Mouse (Mus musculus) intestine, embryonic 16.5 days (tissue): ENCODE measurements around the gene Taldo1. TPM values are rescaled to one million over a fixed set of nuclear protein-coding genes. Genes with fewer than 3 reads are reported as not detected.

Experiments
- ATAC-seq: fragments of 200-750 bp; cut with Nextera tagmentation; 2 replicates; pipeline ENCODE4 v1.8.0; 2017; ENCODE audit warnings: moderate TSS enrichment, moderate library complexity
- H3K27ac ChIP-seq: fragments of 300-500 bp; sonication (generic); 2 replicates; pipeline ENCODE4 v1.5.1; 2014; ENCODE audit warnings: mild to moderate bottlenecking, low read length
- H3K27me3 ChIP-seq: fragments of 300-500 bp; sonication (generic); replicated peaks from 2 replicates; pipeline ENCODE4 v1.6.1; 2014; ENCODE audit warnings: low read length, control low read depth, mixed read lengths; ENCODE audit not compliant: control insufficient read depth, insufficient read depth
- H3K36me3 ChIP-seq: fragments of 300-500 bp; sonication (generic); 2 replicates; pipeline ENCODE4 v1.6.1; 2014; ENCODE audit warnings: low read length, control low read depth; ENCODE audit not compliant: control insufficient read depth, insufficient read depth
- H3K4me1 ChIP-seq: fragments of 300-500 bp; sonication (generic); 2 replicates; pipeline ENCODE4 v1.6.1; 2014; ENCODE audit warnings: low read length, control low read depth, mixed read lengths; ENCODE audit not compliant: control insufficient read depth, insufficient read depth
- H3K4me2 ChIP-seq: fragments of 300-500 bp; sonication (generic); 2 replicates; pipeline ENCODE4 v1.6.1; 2014; ENCODE audit warnings: low read depth, low read length, control low read depth
- H3K4me3 ChIP-seq: fragments of 300-500 bp; sonication (generic); 2 replicates; pipeline ENCODE4 v1.5.1; 2014; ENCODE audit warnings: mild to moderate bottlenecking, low read length
- H3K9ac ChIP-seq: fragments of 300-500 bp; sonication (generic); 2 replicates; pipeline ENCODE4 v1.6.1; 2014; ENCODE audit warnings: low read depth, low read length
- H3K9me3 ChIP-seq: fragments of 300-500 bp; sonication (generic); 2 replicates; pipeline ENCODE4 v1.6.1; 2016; ENCODE audit warnings: low read length, control low read depth; ENCODE audit not compliant: control insufficient read depth
- WGBS: fragments of 180-500 bp; shearing (Covaris S2); extraction: QIAGEN DNeasy Blood & Tissue Kit; methylation state at CpG from one replicate; pipeline ENCODE4 v1.1.7; 2014; 5-methylcytosine and 5-hydroxymethylcytosine counted together
- polyA plus RNA-seq: library from polyadenylated mRNA; unstranded; fragments of >200 nt; fragmentation: Nextera tagmentation; extraction: Ambion mirVana; gene quantifications from 2 replicates; pipeline ENCODE4 v1.2.1, GENCODE M21; 2015

The Taldo1 gene
- polyA plus RNA-seq, 1 experiment from 2014 or later, result 567 TPM

DNA sequence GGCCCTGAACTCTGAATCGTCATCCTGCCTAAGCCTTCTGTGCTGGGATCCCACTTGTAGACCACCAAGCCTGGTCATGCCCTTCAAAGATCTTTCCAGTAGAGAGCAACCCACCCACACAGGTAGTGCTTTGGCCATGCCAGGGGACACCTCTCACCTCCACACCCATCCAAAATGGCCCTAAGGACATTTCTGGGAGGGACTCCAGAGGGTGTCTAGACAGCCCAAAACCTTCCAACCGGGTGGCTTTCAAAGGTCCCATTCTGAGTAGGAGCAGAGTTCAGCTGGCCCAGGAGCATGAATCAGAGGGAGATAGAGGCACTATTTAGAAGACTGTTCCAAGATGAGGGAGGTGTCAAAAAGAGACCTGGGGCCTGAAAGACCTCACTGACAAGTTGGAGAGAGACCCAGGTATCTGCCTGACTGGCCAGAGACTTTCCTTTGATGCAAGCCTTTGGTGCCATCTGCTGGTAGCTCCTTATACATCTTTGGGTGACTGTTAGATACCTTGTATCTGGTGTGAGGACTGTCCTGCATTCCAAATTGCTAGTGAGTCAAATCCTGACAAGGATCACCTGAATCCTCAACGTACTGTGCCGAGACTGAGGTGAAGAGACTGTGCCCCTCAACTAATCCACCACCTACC, 28.8 kb upstream of the Taldo1 start:
- H3K9ac ChIP-seq, result no peak overlapping the region
- H3K4me1 ChIP-seq, result peaks cover 9% of the 10 kb centered on the region; the same call in 1 of the 2 replicates
- H3K27ac ChIP-seq, result no peak overlapping the region
- H3K9me3 ChIP-seq, result no peaks in the 10 kb centered on the region
- no peaks in the 10 kb centered on the region for H3K27me3 ChIP-seq
- no peak overlapping the region for H3K4me2 ChIP-seq
- ATAC-seq, result peak; percentile 72
- H3K36me3 ChIP-seq, result no peaks in the 10 kb centered on the region
- 60% methylated on average over 4 of the region's 4 CpGs for WGBS
- H3K4me3 ChIP-seq, result no peak overlapping the region

DNA sequence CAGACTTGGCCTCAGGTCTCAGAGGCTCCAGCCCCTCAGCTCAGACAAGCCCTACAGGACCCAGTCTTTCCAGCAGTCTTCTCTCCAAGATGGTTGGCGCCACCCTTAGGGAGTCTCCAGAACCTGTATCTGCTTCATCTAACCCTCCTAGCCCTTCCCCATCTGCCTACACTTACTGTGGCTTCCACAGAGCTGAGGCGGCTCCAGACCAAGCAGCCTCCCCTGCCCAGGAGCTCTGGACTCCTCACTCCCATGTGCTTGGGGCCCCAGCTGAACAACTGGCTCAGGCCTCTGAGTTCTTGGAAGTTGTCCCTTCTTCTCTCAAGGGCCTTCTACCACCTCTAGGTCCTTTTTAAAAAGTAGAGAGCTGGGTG, 28.3 kb upstream of the Taldo1 start:
- 0 out of 2 replicates have a peak, but pooled peaks have one; percentile 1 for ATAC-seq
- Histone ChIP-seq H3K27ac (no peak overlapping the region), H3K36me3 (no peaks in the 10 kb centered on the region), H3K4me1 (peaks cover 9% of the 10 kb centered on the region; the same call in 1 of the 2 replicates), H3K9ac (no peak overlapping the region), H3K9me3 (no peaks in the 10 kb centered on the region), H3K27me3 (no peaks in the 10 kb centered on the region), H3K4me2 (no peak overlapping the region), H3K4me3 (no peak overlapping the region)
- WGBS, result 74% methylated on average over 2 of the region's 2 CpGs

DNA sequence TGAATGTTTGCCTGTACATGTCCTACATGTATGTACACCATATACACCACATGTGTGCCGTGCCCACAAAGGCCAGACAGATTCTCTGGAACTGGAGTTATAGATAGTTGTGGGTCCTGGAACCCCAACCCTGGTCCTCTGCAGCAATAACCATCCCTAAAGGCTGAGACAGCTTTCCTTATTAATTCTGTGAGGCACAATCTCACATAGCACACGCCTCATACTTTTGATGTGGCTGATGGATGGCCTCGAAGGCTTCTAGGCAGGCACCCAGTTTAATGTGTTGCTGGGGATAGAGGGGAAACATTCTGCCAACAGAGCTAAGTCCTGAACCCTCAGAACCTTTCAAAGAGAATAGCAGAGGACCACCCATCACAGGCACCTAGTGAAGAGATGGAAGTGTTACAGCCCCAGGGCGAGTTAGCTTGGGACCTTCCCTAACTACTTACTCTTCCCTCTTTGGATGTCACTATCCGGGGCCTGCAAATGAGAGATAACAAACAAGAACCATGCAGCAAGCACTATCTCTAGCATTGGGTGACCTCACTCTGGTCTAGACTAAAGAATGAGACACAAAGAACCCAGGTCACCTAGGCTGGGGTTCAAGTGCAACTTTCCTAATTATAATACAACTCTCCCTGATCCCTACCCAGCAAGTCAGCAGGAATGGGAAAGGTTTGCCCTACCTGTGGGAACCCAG, 27.5 kb upstream of the Taldo1 start:
- Histone ChIP-seq H3K27ac (no peak overlapping the region), H3K4me3 (no peak overlapping the region), H3K36me3 (no peaks in the 10 kb centered on the region), H3K9ac (no peak overlapping the region), H3K9me3 (no peaks in the 10 kb centered on the region), H3K4me2 (no peak overlapping the region), H3K4me1 (peaks cover 9% of the 10 kb centered on the region; the same call in 1 of the 2 replicates), H3K27me3 (no peaks in the 10 kb centered on the region)
- WGBS, result 79% methylated on average over 5 of the region's 5 CpGs
- 0 out of 2 replicates have a peak, but pooled peaks have one; percentile 26 for ATAC-seq

DNA sequence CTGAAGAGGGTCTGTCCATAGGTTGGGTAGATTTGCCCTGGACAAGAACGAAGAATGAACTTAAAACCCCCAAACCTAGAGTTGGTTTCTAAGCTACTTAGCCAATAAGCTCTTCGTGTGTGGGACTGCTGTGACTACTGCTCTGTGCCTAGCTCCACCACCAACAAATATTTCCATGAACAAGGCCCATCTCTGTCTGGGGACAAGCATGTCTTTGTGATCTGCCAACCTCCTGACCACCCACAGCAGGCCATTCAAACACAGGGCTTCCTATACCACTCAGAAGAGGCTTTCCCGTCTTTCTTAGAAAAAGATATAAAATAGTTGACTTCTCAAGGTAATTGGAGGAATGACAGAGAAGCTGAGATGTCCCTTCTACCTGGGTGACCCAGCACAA, 27.0 kb upstream of the Taldo1 start:
- H3K36me3 ChIP-seq, result no peaks in the 10 kb centered on the region
- no peak overlapping the region for H3K4me3 ChIP-seq
- H3K27me3 ChIP-seq, result no peaks in the 10 kb centered on the region
- 69% methylated on average over 3 of the region's 3 CpGs for WGBS
- no peaks in the 10 kb centered on the region for H3K9me3 ChIP-seq
- no peak overlapping the region for H3K9ac ChIP-seq
- peaks cover 9% of the 10 kb centered on the region; the same call in 1 of the 2 replicates for H3K4me1 ChIP-seq
- no peak overlapping the region for H3K27ac ChIP-seq
- ATAC-seq, result no peak
- no peak overlapping the region for H3K4me2 ChIP-seq

DNA sequence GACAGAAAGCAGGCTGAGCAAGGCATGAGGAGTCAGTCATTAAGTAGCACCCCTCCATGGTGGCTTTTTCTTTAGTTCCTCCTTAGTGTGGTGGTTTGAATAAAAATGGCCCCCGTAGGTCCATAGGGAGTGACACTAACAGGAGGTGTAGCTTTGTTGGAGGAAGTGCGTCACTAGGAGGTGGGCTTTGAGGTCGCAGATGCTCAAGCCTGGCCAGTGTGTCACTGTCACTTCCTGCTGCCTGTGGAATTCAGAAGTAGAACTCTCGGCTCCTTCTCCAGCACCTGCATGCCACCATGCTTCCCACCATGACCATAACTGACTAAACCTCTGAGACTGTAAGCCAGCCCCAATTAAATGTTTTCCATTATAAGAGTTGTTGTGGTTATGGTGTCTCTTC, 24.6 kb upstream of the Taldo1 start:
- 83% methylated on average over 4 of the region's 4 CpGs for WGBS
- Histone ChIP-seq H3K36me3 (no peaks in the 10 kb centered on the region), H3K27ac (no peak overlapping the region), H3K9me3 (no peaks in the 10 kb centered on the region), H3K27me3 (no peaks in the 10 kb centered on the region), H3K9ac (no peak overlapping the region), H3K4me1 (0 out of 2 replicates have a peak, but pooled peaks cover 5% of the 10 kb centered on the region), H3K4me3 (no peak overlapping the region), H3K4me2 (no peak overlapping the region)
- ATAC-seq, result no peak

DNA sequence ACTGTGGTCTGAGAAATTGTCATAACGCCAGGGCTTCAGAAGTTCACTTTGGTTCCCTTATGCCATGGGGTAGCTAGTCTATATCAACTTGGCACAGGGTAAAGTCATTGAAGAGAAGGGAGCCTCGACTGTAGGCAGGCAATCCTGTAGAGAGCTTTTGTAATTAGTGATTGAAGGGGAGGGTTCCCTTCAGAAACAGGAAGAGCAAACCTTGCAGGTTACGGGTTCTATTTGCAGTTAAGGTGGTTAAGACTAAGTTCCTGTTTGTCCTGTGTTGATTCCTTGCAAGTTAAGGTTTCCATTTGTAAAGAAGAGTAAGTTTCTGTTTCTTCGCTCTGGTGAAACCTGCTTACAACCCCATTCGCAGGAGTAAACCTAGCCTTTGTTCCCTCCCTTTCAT, 22.1 kb upstream of the Taldo1 start:
- H3K36me3 ChIP-seq, result no peaks in the 10 kb centered on the region
- no peak overlapping the region for H3K4me2 ChIP-seq
- ATAC-seq, result no peak
- no peak overlapping the region for H3K27ac ChIP-seq
- no peak overlapping the region for H3K4me3 ChIP-seq
- no peaks in the 10 kb centered on the region for H3K27me3 ChIP-seq
- H3K9me3 ChIP-seq, result no peaks in the 10 kb centered on the region
- 0 out of 2 replicates have a peak, but pooled peaks cover 5% of the 10 kb centered on the region for H3K4me1 ChIP-seq
- H3K9ac ChIP-seq, result no peak overlapping the region
- WGBS, result 63% methylated on average over 5 of the region's 5 CpGs

DNA sequence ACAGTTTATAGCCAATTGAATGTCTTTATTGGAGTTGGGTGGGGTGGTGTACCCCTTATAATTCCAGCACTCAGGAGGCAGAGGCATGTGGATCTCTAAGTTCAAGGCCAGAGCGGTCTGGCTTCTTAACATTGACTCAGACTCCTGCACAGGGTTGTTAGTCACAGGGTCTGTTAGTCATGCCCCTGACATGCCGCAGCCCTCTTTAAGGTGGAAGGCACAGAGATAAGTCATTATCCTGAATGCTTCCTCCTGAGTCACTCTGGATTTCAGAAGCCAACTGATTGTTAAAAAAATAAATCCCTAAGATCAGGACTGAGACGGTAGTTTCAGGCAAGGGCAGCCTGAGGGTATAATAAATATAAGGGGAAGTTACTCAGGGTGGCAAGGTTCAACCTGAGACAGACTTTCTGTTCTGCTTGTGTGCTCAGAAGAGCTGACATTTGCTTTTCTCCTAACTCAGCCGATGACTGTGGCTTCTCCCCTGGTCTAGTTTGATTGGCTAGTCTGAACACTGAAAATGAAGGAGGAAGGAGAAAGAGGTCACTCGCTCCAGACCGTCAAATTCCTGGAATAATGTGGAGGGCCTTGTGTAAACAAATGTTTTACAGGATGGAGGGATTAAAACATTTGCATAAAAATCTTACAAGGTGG, 19.9 kb upstream of the Taldo1 start:
- peak; percentile 85 for ATAC-seq
- H3K4me1 ChIP-seq, result 0 out of 2 replicates have a peak, but pooled peaks cover 5% of the 10 kb centered on the region
- H3K36me3 ChIP-seq, result no peaks in the 10 kb centered on the region
- no peaks in the 10 kb centered on the region for H3K9me3 ChIP-seq
- no peak overlapping the region for H3K4me3 ChIP-seq
- WGBS, result 33% methylated on average over 6 of the region's 6 CpGs
- no peaks in the 10 kb centered on the region for H3K27me3 ChIP-seq
- H3K9ac ChIP-seq, result 0 out of 2 replicates have a peak overlapping the region, but pooled peaks have one; percentile 10
- no peak overlapping the region for H3K4me2 ChIP-seq
- peak overlapping the region; percentile 75 for H3K27ac ChIP-seq

DNA sequence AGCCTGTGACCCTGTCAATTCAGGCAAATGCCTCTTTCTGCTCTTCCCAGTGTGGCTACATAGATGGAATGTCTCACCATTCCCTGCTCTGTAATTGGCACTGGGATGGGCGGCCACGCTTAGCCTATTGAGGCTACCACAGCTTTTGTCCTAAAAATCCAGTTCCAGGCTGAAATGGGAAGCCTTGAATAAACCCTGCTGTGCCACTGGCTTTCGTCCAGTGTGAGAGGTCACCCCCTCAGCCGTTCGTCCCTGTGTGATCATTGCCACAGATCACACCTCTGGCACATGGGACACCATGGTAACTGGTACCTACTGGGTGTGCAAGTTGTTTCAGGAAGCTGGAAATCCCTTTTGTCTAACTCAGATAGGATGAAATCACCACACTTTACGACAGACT, 18.4 kb upstream of the Taldo1 start:
- 68% methylated on average over 6 of the region's 6 CpGs for WGBS
- H3K36me3 ChIP-seq, result no peaks in the 10 kb centered on the region
- no peaks in the 10 kb centered on the region for H3K27me3 ChIP-seq
- 0 out of 2 replicates have a peak overlapping the region, but pooled peaks have one; percentile 5 for H3K27ac ChIP-seq
- no peak overlapping the region for H3K4me2 ChIP-seq
- no peak overlapping the region for H3K9ac ChIP-seq
- ATAC-seq, result no peak
- H3K9me3 ChIP-seq, result no peaks in the 10 kb centered on the region
- no peak overlapping the region for H3K4me3 ChIP-seq
- H3K4me1 ChIP-seq, result 0 out of 2 replicates have a peak, but pooled peaks cover 5% of the 10 kb centered on the region

DNA sequence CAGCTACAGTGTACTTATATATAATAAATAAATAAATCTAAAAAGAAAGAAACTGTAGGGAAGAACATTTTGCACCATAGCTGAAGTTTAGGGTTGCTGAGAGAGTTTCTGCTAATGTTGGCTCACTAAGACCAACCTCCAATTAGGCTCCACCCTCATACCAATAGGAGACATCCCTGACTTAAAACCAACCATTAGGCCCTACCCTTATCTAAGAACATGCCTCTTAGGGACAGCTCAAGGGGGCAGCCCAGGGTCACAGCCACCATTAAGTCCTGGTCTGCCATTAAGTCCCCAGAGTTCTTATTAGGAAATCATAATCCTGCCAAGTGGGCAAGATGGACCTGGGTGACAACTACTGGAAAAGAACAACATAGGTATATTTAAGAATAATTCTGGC, 17.6 kb upstream of the Taldo1 start:
- Histone ChIP-seq H3K9me3 (no peaks in the 10 kb centered on the region), H3K36me3 (no peaks in the 10 kb centered on the region), H3K27me3 (no peaks in the 10 kb centered on the region), H3K4me1 (0 out of 2 replicates have a peak, but pooled peaks cover 5% of the 10 kb centered on the region), H3K4me3 (no peak overlapping the region), H3K9ac (no peak overlapping the region), H3K4me2 (no peak overlapping the region), H3K27ac (no peak overlapping the region)
- no peak for ATAC-seq
